In genomic region chr11:58636376-58636977, GRCm38 (mm10) we compare ENCODE assay signal across 10 mouse cellular contexts. TPM values are rescaled to one million over a fixed set of nuclear protein-coding genes. Genes with fewer than 3 reads are reported as not detected.
A peak's percentile ranks its signal among the peaks of the same experiment; 100 is the strongest.
DNase-seq lines count a peak whose midpoint lies in the region; ATAC-seq and TF ChIP-seq lines count a peak whose summit lies in the region.
"Had no signal": no experiment of that assay in that cellular context is flagged by ENCODE, and none has a peak within 500 bp of the region (broad histone marks: within the 10 kb centered on the region; RNA-seq: fewer than 3 reads in every experiment).

No protein-coding gene starts in this region.

- H3K9me3 ChIP-seq in heart, embryonic 11.5 days (replicated peaks; ENCODE audit: control insufficient read depth, low read length): no peaks in the 10 kb centered on the region
- H3K9me3 ChIP-seq in CH12.LX (replicated peaks; ENCODE audit: low read length): no peaks in the 10 kb centered on the region
- no peaks in the 10 kb centered on the region for H3K9me3 ChIP-seq in midbrain, embryonic 13.5 days
- no peaks in the 10 kb centered on the region for H3K9me3 ChIP-seq in stomach, postnatal 0 days (ENCODE audit: control insufficient read depth, low read length)
- H3K9me3 ChIP-seq: embryonic facial prominence, embryonic 13.5 days; lung, embryonic 15.5 days had no signal

- dilution Hi-C loops in CH12.LX (cut with MboI; ENCODE audit: extremely low pct_ligation_motif_present, extremely low pct_unique_long_range_greater_than_20kb, low sequenced_read_pairs): no loop called here

- no peak overlapping the region for H3K4me3 ChIP-seq in heart, embryonic 11.5 days (ENCODE audit: low read depth, low read length)
- H3K4me3 ChIP-seq in CH12.LX (replicated peaks in 1 of 3; ENCODE audit: low read depth in 2 of 3, low read length in 2 of 3, poor library complexity in 1 of 3): no peak overlapping the region
- H3K4me3 ChIP-seq in midbrain, embryonic 13.5 days (replicated peaks): no peak overlapping the region
- H3K4me3 ChIP-seq in stomach, postnatal 0 days (ENCODE audit: low read depth, low read length): no peak overlapping the region
- H3K4me3 ChIP-seq: embryonic facial prominence, embryonic 13.5 days; lung, embryonic 15.5 days had no signal

- H3K4me1 ChIP-seq in heart, embryonic 11.5 days (ENCODE audit: control insufficient read depth, insufficient read depth, low read length): peaks cover 6% of the 10 kb centered on the region; the same call in 1 of the 2 replicates
- peaks cover 0 to 4% of the 10 kb centered on the region in 2 experiments; a peak in 2 of 4 replicates for H3K4me1 ChIP-seq in CH12.LX (ENCODE audit: control insufficient read depth in 1 of 2, insufficient read depth in 2 of 2)
- H3K4me1 ChIP-seq in midbrain, embryonic 13.5 days (replicated peaks): peaks cover 9% of the 10 kb centered on the region
- 0 out of 2 replicates have a peak, but pooled peaks cover 2% of the 10 kb centered on the region for H3K4me1 ChIP-seq in stomach, postnatal 0 days (replicated peaks; ENCODE audit: control insufficient read depth, insufficient read depth)

- no peak for ATAC-seq in heart, embryonic 11.5 days (replicated peaks; ENCODE audit: insufficient number of reproducible peaks, low FRiP score, low TSS enrichment)
- 0 out of 2 replicates have a peak, but pooled peaks have one; percentile 20 for ATAC-seq in midbrain, embryonic 13.5 days
- peak; percentile 19; the same call in 1 of the 2 replicates for ATAC-seq in stomach, postnatal 0 days (ENCODE audit: low FRiP score, low TSS enrichment)

- intact Hi-C loops in left cerebral cortex, postnatal 14 days (cut with DNase I): loop anchor here (10.0 kb wide), 1 partner anchor 232 kb away; no protein-coding TSS in a partner anchor

- no peak for TF ChIP-seq POLR2A in CH12.LX (IDR thresholded peaks at IDR 0.05; ENCODE audit: low read depth, low read length)

- WGBS in heart, embryonic 11.5 days (ENCODE audit: insufficient replicate concordance): 21% methylated on average over 3 of the region's 4 CpGs
- WGBS in midbrain, embryonic 13.5 days: 17% methylated on average over 3 of the region's 4 CpGs
- 7% methylated on average over 3 of the region's 4 CpGs for WGBS in stomach, postnatal 0 days

- TF ChIP-seq RAD21 in CH12.LX (IDR thresholded peaks at IDR 0.05; ENCODE audit: low read depth, low read length): peak; percentile 72

- peak; percentile 40 for DNase-seq in heart, adult 8-10 months (ENCODE audit: low spot score)
- DNase-seq in CH12.LX (ENCODE audit: extremely low read depth): peak; percentile 55
- peak; percentile 68 for DNase-seq in c-Kit-negative CD71-positive TER-119-positive erythroid progenitor cells, embryonic 14.5 days (ENCODE audit: low read depth, low spot score)
- DNase-seq in gastrocnemius, postnatal 10 days: peak; percentile 43
- DNase-seq in left cerebral cortex, postnatal 14 days (ENCODE audit: low spot score in 2 of 2): peak; percentile 45 to 53
- peak; percentile 74 for DNase-seq in stomach, postnatal 0 days (ENCODE audit: low spot score)

- H3K36me3 ChIP-seq in heart, embryonic 11.5 days (ENCODE audit: control insufficient read depth, insufficient read depth, low read length): no peaks in the 10 kb centered on the region
- H3K36me3 ChIP-seq in CH12.LX (replicated peaks in 1 of 2; ENCODE audit: control insufficient read depth in 1 of 2, insufficient read depth in 1 of 2, low read length in 1 of 2): no peaks in the 10 kb centered on the region
- H3K36me3 ChIP-seq in midbrain, embryonic 13.5 days: no peaks in the 10 kb centered on the region
- no peaks in the 10 kb centered on the region for H3K36me3 ChIP-seq in stomach, postnatal 0 days (ENCODE audit: control insufficient read depth, insufficient read depth, low read length)
- H3K36me3 ChIP-seq: embryonic facial prominence, embryonic 13.5 days; lung, embryonic 15.5 days had no signal

- no peak overlapping the region for H3K9ac ChIP-seq in heart, embryonic 11.5 days (ENCODE audit: low read depth, low read length)
- H3K9ac ChIP-seq in CH12.LX (ENCODE audit: insufficient read depth, low read depth): no peak overlapping the region
- no peak overlapping the region for H3K9ac ChIP-seq in midbrain, embryonic 13.5 days (replicated peaks)
- no peak overlapping the region for H3K9ac ChIP-seq in stomach, postnatal 0 days (ENCODE audit: low read length)
- H3K9ac ChIP-seq: embryonic facial prominence, embryonic 13.5 days; lung, embryonic 15.5 days had no signal

- TF ChIP-seq EP300 in CH12.LX (IDR thresholded peaks at IDR 0.05; ENCODE audit: low read length): no peak
- no peak for TF ChIP-seq EP300 in stomach, postnatal 0 days (optimal IDR thresholded peaks at IDR 0.05)

- no peak overlapping the region for H3K4me2 ChIP-seq in heart, embryonic 11.5 days
- no peak overlapping the region for H3K4me2 ChIP-seq in CH12.LX (ENCODE audit: insufficient read depth, low read depth, poor library complexity, severe bottlenecking)
- no peak overlapping the region for H3K4me2 ChIP-seq in midbrain, embryonic 13.5 days (replicated peaks)
- no peak overlapping the region for H3K4me2 ChIP-seq in stomach, postnatal 0 days (replicated peaks; ENCODE audit: low read depth)
- H3K4me2 ChIP-seq: embryonic facial prominence, embryonic 13.5 days; lung, embryonic 15.5 days had no signal

- H3K79me2 ChIP-seq in CH12.LX (replicated peaks; ENCODE audit: control insufficient read depth, extremely low read depth, insufficient read depth, poor library complexity, severe bottlenecking): no peaks in the 10 kb centered on the region

- TF ChIP-seq CTCF in CH12.LX (conservative IDR thresholded peaks at IDR 0.05 in 1 of 2, IDR thresholded peaks at IDR 0.05 in 1 of 2; ENCODE audit: low read depth in 2 of 2, low read length in 2 of 2): peak; percentile 68 to 88
- peak; percentile 88 for TF ChIP-seq CTCF in stomach, postnatal 0 days (IDR thresholded peaks at IDR 0.05; ENCODE audit: low read depth)

- peaks cover 30% of the 10 kb centered on the region for H3K27me3 ChIP-seq in heart, embryonic 11.5 days (ENCODE audit: control insufficient read depth, insufficient read depth, low read length)
- H3K27me3 ChIP-seq in CH12.LX (replicated peaks): peaks cover 85% of the 10 kb centered on the region
- H3K27me3 ChIP-seq in midbrain, embryonic 13.5 days: peaks cover 24% of the 10 kb centered on the region
- no peaks in the 10 kb centered on the region; the same call in 1 of the 2 replicates for H3K27me3 ChIP-seq in stomach, postnatal 0 days (ENCODE audit: control insufficient read depth, insufficient read depth, low read length)

- H3K27ac ChIP-seq in heart, embryonic 11.5 days (ENCODE audit: low read depth, low read length): no peak overlapping the region
- H3K27ac ChIP-seq in CH12.LX (ENCODE audit: insufficient read depth, low read depth): no peak overlapping the region
- no peak overlapping the region for H3K27ac ChIP-seq in midbrain, embryonic 13.5 days
- no peak overlapping the region for H3K27ac ChIP-seq in stomach, postnatal 0 days (replicated peaks)
- H3K27ac ChIP-seq: embryonic facial prominence, embryonic 13.5 days; lung, embryonic 15.5 days had no signal

- in situ Hi-C loops in CH12.LX (cut with MboI; ENCODE audit: low pct_ligation_motif_present, low pct_unique_long_range_greater_than_20kb, low sequenced_read_pairs): loop anchor here (25.0 kb wide), 1 partner anchor 699 kb away; no protein-coding TSS in a partner anchor

RNA-seq across cellular contexts. Expression of gene Trim58, which starts 3.8 kb away (rescaled TPM):
- not detected for total RNA-seq in heart, adult 8-10 months (2022)
- 0.74 and 1.6 TPM in 2 replicates for polyA plus RNA-seq in heart, embryonic 11.5 days (2014; fragmentation: Nextera tagmentation; extraction: Ambion mirVana)
- total RNA-seq in CH12.LX (2012; rRNA removed) (not detected in 2 replicates), CH12.LX (2014; rRNA removed) (not detected in 2 replicates)
- polyA plus RNA-seq in CH12.LX (2012; ENCODE audit: insufficient read length, low read depth): not detected in 2 replicates
- total RNA-seq in gastrocnemius, postnatal 10 days (2021): under 1 TPM in 1 of 2 experiments, not detected in 1; 0.27 TPM
- under 1 TPM in 1 of 2 experiments, not detected in 1; 0.15 TPM for total RNA-seq in left cerebral cortex, postnatal 14 days (2021)
- 0.07 and 0.12 TPM in 2 replicates for polyA plus RNA-seq in midbrain, embryonic 13.5 days (2015; fragmentation: Nextera tagmentation; extraction: Ambion mirVana)
- 1.5 and 1.9 TPM in 2 replicates for polyA plus RNA-seq in stomach, postnatal 0 days (2015; fragmentation: Nextera tagmentation; extraction: Ambion mirVana)

RNA-seq across cellular contexts. Expression of gene Olfr323, which starts 6.2 kb away (rescaled TPM):
- total RNA-seq in heart, adult 8-10 months (2022): not detected
- not detected in 2 replicates for polyA plus RNA-seq in heart, embryonic 11.5 days (2014; fragmentation: Nextera tagmentation; extraction: Ambion mirVana)
- total RNA-seq in CH12.LX (2012; rRNA removed) (not detected in 2 replicates), CH12.LX (2014; rRNA removed) (not detected in 2 replicates)
- polyA plus RNA-seq in CH12.LX (2012; ENCODE audit: insufficient read length, low read depth): not detected in 2 replicates
- total RNA-seq in gastrocnemius, postnatal 10 days (2021): not detected
- total RNA-seq in left cerebral cortex, postnatal 14 days (2021): not detected
- polyA plus RNA-seq in midbrain, embryonic 13.5 days (2015; fragmentation: Nextera tagmentation; extraction: Ambion mirVana): not detected in 2 replicates
- 0.29 and 0.46 TPM in 2 replicates for polyA plus RNA-seq in stomach, postnatal 0 days (2015; fragmentation: Nextera tagmentation; extraction: Ambion mirVana)
- polyA plus RNA-seq: embryonic facial prominence, embryonic 13.5 days; lung, embryonic 15.5 days had no signal

RNA-seq across cellular contexts. Expression of gene 2210407C18Rik, which starts 20.6 kb away (rescaled TPM):
- total RNA-seq in heart, adult 8-10 months (2022): 1 to 10 TPM; 3.2 to 9.2 (median 6.2) TPM
- polyA plus RNA-seq in heart, embryonic 11.5 days (2014; fragmentation: Nextera tagmentation; extraction: Ambion mirVana): not detected in 2 replicates
- total RNA-seq in CH12.LX (2012; rRNA removed) (not detected in 2 replicates), CH12.LX (2014; rRNA removed) (not detected in 2 replicates)
- polyA plus RNA-seq in CH12.LX (2012; ENCODE audit: insufficient read length, low read depth): not detected in 2 replicates
- total RNA-seq in gastrocnemius, postnatal 10 days (2021): not detected
- under 1 TPM in 1 of 2 experiments, not detected in 1; 0.42 TPM for total RNA-seq in left cerebral cortex, postnatal 14 days (2021)
- polyA plus RNA-seq in midbrain, embryonic 13.5 days (2015; fragmentation: Nextera tagmentation; extraction: Ambion mirVana): not detected in 2 replicates
- 1,000 and 1,066 TPM in 2 replicates for polyA plus RNA-seq in stomach, postnatal 0 days (2015; fragmentation: Nextera tagmentation; extraction: Ambion mirVana)
- polyA plus RNA-seq: embryonic facial prominence, embryonic 13.5 days; lung, embryonic 15.5 days had no signal

RNA-seq across cellular contexts. Expression of gene Olfr322, which starts 22.1 kb away (rescaled TPM):
- not detected for total RNA-seq in heart, adult 8-10 months (2022)
- not detected in 2 replicates for polyA plus RNA-seq in heart, embryonic 11.5 days (2014; fragmentation: Nextera tagmentation; extraction: Ambion mirVana)
- not detected in 2 replicates for total RNA-seq in CH12.LX (2012; rRNA removed)
- not detected in 2 replicates for total RNA-seq in CH12.LX (2014; rRNA removed)
- not detected in 2 replicates for polyA plus RNA-seq in CH12.LX (2012; ENCODE audit: insufficient read length, low read depth)
- not detected for total RNA-seq in gastrocnemius, postnatal 10 days (2021)
- total RNA-seq in left cerebral cortex, postnatal 14 days (2021): not detected
- not detected in 2 replicates for polyA plus RNA-seq in midbrain, embryonic 13.5 days (2015; fragmentation: Nextera tagmentation; extraction: Ambion mirVana)
- not detected in 2 replicates for polyA plus RNA-seq in stomach, postnatal 0 days (2015; fragmentation: Nextera tagmentation; extraction: Ambion mirVana)
- polyA plus RNA-seq: embryonic facial prominence, embryonic 13.5 days; lung, embryonic 15.5 days had no signal

RNA-seq across cellular contexts. Expression of gene Olfr324, which starts 41.6 kb away (rescaled TPM):
- not detected for total RNA-seq in heart, adult 8-10 months (2022)
- not detected in 2 replicates for polyA plus RNA-seq in heart, embryonic 11.5 days (2014; fragmentation: Nextera tagmentation; extraction: Ambion mirVana)
- total RNA-seq in CH12.LX (2012; rRNA removed) (not detected in 2 replicates), CH12.LX (2014; rRNA removed) (not detected in 2 replicates)
- not detected in 2 replicates for polyA plus RNA-seq in CH12.LX (2012; ENCODE audit: insufficient read length, low read depth)
- not detected for total RNA-seq in gastrocnemius, postnatal 10 days (2021)
- total RNA-seq in left cerebral cortex, postnatal 14 days (2021): not detected
- not detected in 2 replicates for polyA plus RNA-seq in midbrain, embryonic 13.5 days (2015; fragmentation: Nextera tagmentation; extraction: Ambion mirVana)
- polyA plus RNA-seq in stomach, postnatal 0 days (2015; fragmentation: Nextera tagmentation; extraction: Ambion mirVana): not detected in 2 replicates
- polyA plus RNA-seq: embryonic facial prominence, embryonic 13.5 days; lung, embryonic 15.5 days had no signal
